Mouse (Mus musculus): ENCODE results near the gene Srrm3. TPM values are rescaled to one million over a fixed set of nuclear protein-coding genes. Genes with fewer than 3 reads are reported as not detected.

Srrm3 gene
- polyA plus RNA-seq, 1 experiment: not detected

GRCm38 (mm10) chr5:135847460-135847859 is 40.8 kb downstream of the Srrm3 start:
- TF ChIP-seq GATA1 (IDR thresholded peaks at IDR 0.05; ENCODE audit: low read length): no peak

- no peak for TF ChIP-seq GATA1 (IDR thresholded peaks at IDR 0.05; ENCODE audit: low read length)
Observed at GRCm38 (mm10) chr5:135847881-135848280, 41.2 kb downstream of the Srrm3 start.

GRCm38 (mm10) chr5:135851024-135851423 is 44.3 kb downstream of the Srrm3 start:
- no peak for TF ChIP-seq GATA1 (IDR thresholded peaks at IDR 0.05; ENCODE audit: low read length)

- no peak for TF ChIP-seq GATA1 (IDR thresholded peaks at IDR 0.05; ENCODE audit: low read length)
Observed at GRCm38 (mm10) chr5:135851481-135851880, 44.8 kb downstream of the Srrm3 start.

GRCm38 (mm10) chr5:135852421-135852820 is 45.7 kb downstream of the Srrm3 start:
- TF ChIP-seq GATA1 (IDR thresholded peaks at IDR 0.05; ENCODE audit: low read length): no peak

- no peak for TF ChIP-seq GATA1 (IDR thresholded peaks at IDR 0.05; ENCODE audit: low read length)
Observed at GRCm38 (mm10) chr5:135853731-135854130, 47.0 kb downstream of the Srrm3 start.

GRCm38 (mm10) chr5:135855156-135855555 is 48.5 kb downstream of the Srrm3 start:
- no peak for TF ChIP-seq GATA1 (IDR thresholded peaks at IDR 0.05; ENCODE audit: low read length)

- TF ChIP-seq GATA1 (IDR thresholded peaks at IDR 0.05; ENCODE audit: low read length): no peak
Observed at GRCm38 (mm10) chr5:135866662-135867061, 60.0 kb downstream of the Srrm3 start.

GRCm38 (mm10) chr5:135867637-135868593 is 61.2 kb downstream of the Srrm3 start:
- no peak for TF ChIP-seq GATA1 (IDR thresholded peaks at IDR 0.05; ENCODE audit: low read length)

- no peak for TF ChIP-seq GATA1 (IDR thresholded peaks at IDR 0.05; ENCODE audit: low read length)
Observed at GRCm38 (mm10) chr5:135868653-135869052, 62.0 kb downstream of the Srrm3 start.

GRCm38 (mm10) chr5:135869661-135870423 is 63.2 kb downstream of the Srrm3 start:
- TF ChIP-seq GATA1 (IDR thresholded peaks at IDR 0.05; ENCODE audit: low read length): no peak

- TF ChIP-seq GATA1 (IDR thresholded peaks at IDR 0.05; ENCODE audit: low read length): no peak
Observed at GRCm38 (mm10) chr5:135870505-135870904, 63.8 kb downstream of the Srrm3 start.

GRCm38 (mm10) chr5:135872996-135873395 is 66.3 kb downstream of the Srrm3 start:
- no peak for TF ChIP-seq GATA1 (IDR thresholded peaks at IDR 0.05; ENCODE audit: low read length)

GRCm38 (mm10) chr5:135873753-135874152 is 67.1 kb downstream of the Srrm3 start:
- no peak for TF ChIP-seq GATA1 (IDR thresholded peaks at IDR 0.05; ENCODE audit: low read length)

- TF ChIP-seq GATA1 (IDR thresholded peaks at IDR 0.05; ENCODE audit: low read length): no peak
Observed at GRCm38 (mm10) chr5:135877180-135877579, 70.5 kb downstream of the Srrm3 start.

GRCm38 (mm10) chr5:135877831-135878231 is 71.1 kb downstream of the Srrm3 start:
- no peak for TF ChIP-seq GATA1 (IDR thresholded peaks at IDR 0.05; ENCODE audit: low read length)

All from G1E-ER4 (cell line).